Mouse (Mus musculus): ENCODE data around the gene Ect2l.

DNA sequence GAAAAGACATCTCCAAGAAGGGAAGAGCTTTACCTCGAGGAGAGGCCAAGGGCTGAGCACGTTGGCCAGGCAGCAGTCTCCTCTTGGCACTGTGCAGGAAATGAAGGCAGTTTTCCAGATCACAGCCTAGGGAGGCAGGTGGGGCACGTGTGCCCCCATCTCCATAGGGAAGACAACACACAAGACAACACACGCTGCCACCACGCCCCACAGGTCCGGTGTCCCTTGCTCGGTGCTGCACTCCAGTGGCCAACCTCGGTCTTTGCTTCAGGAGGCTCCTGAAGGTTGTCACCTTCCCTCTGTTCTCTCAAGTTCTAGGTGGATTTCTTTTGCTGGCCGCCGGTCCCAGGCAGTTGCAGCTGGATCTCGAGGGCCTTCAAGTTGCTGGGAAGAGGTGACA is at the start of gene Ect2l:
- TF ChIP-seq CTCF (IDR thresholded peaks at IDR 0.05; ENCODE audit: low read depth, low read length) (peak; percentile 42), POLR2A (IDR thresholded peaks at IDR 0.05; ENCODE audit: borderline replicate concordance, low read depth, low read length) (no peak)
